Mouse (Mus musculus) cerebellum, adult (tissue): ENCODE measurements at regions not wholly inside any gene's neighbourhood (a gene's known extent, or its start where the extent isn't known, plus 50 kb on each side); places are given as distances from the start of the nearest gene placed in this dataset.

Experiments used
- ATAC-seq: cut with Nextera tagmentation; 2 replicates; pipeline ENCODE4 v1.9.2; 2017; ENCODE audit warnings: mild to moderate bottlenecking, moderate library complexity, mixed read lengths; ENCODE audit not compliant: insufficient number of reproducible peaks, low FRiP score, low TSS enrichment

- ATAC-seq: no peak
Measured at GRCm38 (mm10) chr10:119027241-119027901, 157.4 kb upstream of the Dyrk2 start.

DNA sequence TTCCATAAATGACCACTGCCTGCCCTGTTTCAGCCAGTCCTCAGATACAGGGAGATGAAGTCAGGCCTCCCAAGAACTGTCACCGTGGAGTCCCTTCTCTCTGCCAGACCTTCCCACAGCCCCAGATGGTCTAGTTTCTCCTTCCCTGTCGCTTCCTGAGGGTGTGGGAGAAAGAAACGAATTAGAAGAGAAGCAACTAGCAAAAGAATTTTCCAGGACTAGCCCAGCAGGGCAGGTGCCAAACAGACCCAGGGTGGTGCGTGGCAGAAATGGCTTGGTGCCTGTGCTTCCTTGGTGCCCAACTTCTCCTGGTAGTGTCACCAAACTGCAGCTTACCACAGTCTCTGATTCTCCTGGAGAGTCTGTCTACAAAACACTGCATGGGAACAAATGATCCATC is 156.3 kb upstream of the Dyrk2 start:
- ATAC-seq: no peak

GRCm38 (mm10) chr10:119024425-119024824 is 154.4 kb upstream of the Dyrk2 start:
- ATAC-seq: no peak

DNA sequence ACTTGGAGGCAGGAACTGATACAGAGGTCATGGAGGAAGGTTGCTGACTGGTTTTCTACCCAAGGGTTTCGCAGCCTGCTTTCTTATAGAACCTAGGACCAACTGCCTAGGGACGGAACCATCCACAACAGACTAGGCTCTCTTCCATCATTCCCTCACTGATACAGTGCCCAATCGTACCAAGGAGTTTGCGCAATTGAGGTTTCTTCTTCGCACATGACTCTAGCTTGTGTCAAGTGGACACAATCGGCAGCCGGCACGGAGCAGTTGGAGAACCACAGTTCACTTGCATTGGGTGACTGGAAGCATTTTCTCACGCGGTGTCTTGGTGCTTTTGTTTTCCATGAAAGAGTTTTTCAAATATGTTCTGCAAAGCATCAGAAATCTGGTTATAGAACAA is 149.1 kb upstream of the Dyrk2 start:
- ATAC-seq: no peak

DNA sequence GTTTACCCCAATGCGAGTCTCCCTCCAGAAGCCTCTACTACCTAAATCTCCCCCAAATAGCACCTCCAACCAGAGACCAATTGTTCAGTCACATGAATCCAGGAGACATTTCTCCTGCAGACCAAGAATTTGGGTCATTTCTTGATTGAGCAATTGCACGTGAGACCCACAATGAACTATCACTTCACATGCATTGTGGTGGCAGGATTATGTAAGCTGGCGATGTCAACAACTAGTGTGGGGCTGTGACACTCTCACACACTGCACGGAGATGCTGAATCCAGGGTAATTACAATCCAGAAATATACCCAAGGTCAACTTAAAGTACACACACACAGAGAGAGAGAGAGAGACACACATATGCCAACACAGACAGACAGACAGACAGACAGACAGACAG is 148.5 kb upstream of the Dyrk2 start:
- no peak for ATAC-seq

- no peak for ATAC-seq
Measured at GRCm38 (mm10) chr10:119016104-119016503, 146.1 kb upstream of the Dyrk2 start.

DNA sequence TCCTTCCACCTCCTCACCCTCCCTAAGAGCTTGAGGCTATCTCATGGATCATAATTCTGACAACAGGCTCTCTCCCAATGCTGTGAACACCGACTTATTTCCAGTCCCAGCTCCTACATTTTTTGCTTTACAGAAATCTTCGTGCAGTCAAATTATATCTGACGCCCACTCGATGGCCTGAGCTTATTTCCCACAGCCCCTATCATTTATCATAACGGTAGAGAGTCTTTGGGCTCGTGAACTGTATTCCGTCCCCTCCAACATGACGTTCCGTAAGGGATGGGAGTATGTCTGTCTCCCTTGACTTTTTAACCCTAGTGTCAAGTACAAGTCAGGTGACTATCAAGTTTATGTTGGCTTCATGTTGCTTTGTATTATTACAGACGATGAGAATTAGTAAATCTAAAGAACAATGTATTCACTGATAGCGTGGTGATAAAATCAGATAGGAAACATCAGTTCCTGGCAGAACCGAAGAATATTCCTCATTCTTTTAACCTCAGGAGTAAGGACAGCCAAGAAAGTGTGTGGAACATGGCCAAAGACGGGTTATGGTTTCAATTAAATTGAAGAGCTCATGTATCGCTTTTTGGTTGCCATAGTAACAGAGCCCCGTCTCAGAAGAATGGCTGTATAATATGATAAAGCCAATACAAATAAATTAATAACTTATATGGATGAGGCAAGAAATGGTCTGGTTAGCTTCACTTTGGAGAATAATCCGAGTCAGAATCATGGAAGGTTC is 145.5 kb upstream of the Dyrk2 start:
- no peak for ATAC-seq

GRCm38 (mm10) chr10:119014731-119015130 is 144.7 kb upstream of the Dyrk2 start:
- no peak for ATAC-seq

DNA sequence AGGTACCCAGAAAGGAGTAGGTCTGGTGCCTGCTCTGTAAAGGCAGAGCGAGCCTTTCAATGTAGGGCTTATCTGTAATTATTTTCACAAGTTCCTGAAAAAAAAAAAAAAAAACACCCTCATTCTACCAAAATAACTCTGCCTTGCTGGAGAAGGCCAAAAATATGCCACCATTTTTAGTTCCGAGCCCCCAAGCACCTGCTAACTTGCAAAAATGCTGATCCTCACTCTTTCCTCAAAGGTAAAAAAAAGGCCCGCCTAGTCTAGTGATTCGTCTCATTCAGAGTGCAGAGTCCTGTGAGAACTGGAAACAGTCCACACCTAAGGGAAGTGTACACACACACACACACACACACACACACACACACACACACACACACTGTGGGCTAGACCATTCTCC is 143.7 kb upstream of the Dyrk2 start:
- ATAC-seq: no peak

DNA sequence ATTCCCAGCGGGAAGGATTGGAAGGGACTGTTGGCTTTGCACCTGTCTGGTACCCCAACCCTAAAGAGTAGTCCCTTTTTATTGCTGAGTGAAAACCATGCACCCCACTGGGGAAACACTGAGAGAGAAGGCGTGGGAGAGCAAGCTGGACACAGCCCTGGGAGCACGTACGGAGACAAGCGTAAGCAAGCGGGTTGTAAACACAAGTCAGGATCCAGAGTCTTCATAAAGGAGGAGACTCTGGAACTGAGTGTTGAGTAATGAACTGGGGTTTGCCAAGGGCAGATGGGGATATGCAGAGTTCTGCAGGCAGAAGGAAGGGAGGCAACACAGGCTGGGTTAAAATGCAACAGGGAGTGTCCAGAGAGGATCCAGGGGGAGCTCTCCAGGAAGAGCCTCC is 141.5 kb upstream of the Dyrk2 start:
- ATAC-seq: no peak

GRCm38 (mm10) chr10:119010884-119011283 is 140.9 kb upstream of the Dyrk2 start:
- ATAC-seq: no peak

DNA sequence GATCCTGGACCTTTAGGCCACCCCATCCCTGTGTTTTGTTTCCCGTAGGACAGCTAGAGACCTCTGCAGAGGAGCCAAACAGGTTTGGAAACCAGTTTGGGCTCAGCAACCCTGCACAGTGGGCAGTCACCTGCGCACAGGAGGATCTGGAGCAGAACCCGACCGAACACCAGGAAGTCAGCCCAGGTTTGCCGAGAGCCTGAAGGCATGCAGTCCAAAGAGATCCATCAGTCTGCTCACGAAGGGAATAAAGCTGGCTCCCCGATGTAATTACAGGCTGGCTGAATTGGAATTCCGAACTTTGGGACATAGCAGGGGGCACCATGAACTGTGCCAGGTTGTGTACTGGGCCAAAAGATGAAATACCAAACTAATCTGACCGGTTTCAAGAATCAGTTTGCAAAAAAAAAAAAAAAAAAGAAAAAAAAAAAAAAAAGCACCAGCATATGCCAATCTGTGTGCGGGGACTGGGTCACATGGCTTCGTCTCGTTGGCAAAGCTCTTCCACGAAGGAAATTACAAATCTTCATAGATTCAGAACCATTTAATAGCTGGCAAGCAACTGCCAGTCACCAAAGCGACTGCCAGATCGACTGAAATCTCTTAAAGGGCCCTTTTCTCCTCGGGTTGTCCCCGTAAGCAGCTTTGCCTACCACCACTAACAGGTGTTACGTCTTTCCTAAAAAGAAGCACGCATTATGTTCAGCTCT is 137.0 kb upstream of the Dyrk2 start:
- ATAC-seq: peak; percentile 86

DNA sequence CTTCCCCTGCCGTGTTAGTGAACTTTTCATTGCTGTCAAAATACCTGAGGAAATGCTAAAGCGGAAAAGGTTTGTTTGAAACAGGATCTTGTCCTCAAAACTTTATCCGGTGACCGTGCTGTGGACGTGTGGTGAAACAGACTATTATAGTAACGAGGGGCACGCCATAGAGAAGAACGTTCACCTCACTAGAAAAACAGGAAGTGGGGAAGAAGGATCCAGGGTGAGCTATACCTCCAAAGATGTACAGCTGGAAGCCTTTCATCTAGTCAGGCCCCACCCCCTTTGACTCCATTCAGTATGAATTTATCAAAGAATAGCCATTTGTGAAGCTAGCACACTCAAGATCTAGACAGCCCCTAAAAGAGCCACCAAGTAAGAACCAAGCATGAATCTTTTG is 135.5 kb upstream of the Dyrk2 start:
- ATAC-seq: no peak

GRCm38 (mm10) chr10:119004426-119004825 is 134.4 kb upstream of the Dyrk2 start:
- no peak for ATAC-seq

DNA sequence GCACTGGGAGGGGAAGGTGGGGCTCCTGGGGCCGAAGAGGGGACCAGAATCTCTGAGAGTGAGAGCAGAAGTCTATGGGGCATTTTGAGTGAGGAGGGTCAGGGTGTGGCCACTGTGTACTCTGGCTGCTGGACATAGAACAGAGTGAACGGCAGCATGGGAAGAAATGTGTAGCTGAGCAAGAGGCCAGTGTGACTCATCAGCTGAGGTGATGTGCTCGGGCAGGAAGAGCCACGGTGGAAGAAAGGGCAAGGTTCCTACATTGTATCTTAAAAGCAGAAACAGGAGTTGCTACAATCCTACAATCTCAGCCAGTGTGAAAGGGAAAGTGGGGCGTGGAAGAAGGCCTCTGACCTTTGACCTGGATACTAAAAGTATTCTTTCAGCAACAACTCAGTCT is 133.8 kb upstream of the Dyrk2 start:
- ATAC-seq: no peak

DNA sequence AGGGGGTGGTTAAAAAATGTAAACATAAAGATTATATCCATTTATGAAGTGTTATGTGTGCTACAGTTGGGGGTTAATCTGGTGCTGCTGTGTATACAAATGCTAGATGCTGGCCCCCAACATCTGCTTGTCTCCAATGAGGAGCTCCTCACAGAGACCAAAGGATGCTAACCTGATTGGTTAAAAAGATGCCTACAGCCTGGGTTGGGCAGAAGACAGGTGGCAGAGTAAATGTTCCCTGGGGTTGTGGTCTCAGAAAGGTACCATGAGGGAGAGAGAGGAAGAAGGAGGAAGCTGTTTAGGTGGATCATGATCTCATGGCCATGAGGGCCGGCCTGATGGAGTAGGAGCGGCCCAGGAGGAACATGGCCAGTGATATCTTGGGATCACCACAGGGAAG is 133.0 kb upstream of the Dyrk2 start:
- ATAC-seq: no peak

- no peak for ATAC-seq
Measured at GRCm38 (mm10) chr10:119001895-119002294, 131.9 kb upstream of the Dyrk2 start.

GRCm38 (mm10) chr10:119001000-119001780 is 131.2 kb upstream of the Dyrk2 start:
- ATAC-seq: no peak

DNA sequence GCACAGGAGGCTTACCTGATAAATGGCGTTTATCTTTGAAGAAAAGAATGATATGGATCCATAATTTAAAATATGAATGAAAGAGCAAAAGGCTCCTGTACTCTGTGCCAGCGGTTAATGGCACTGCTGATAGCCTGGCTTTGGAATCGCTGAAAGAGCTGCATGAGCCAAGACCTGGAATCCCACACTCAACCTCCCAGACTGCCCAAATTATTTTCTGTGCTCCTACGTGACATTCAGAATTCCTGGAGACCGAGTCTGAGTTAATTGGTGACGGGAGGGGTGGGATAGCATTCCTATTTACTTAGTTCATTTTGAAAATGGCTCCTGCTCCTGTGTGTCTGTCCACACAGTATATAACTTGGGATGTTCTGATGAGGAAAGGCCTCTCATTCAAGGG is 129.0 kb upstream of the Dyrk2 start:
- no peak for ATAC-seq

- no peak for ATAC-seq
Measured at GRCm38 (mm10) chr10:118997034-118997433, 127.0 kb upstream of the Dyrk2 start.
